Mouse (Mus musculus): Measurements from ENCODE around the gene Gdap2. TPM values are rescaled to one million over a fixed set of nuclear protein-coding genes. Genes with fewer than 3 reads are reported as not detected.

Gdap2 gene
- polyA plus RNA-seq, 1 experiment from 2014 or later: 36.2 TPM

GRCm38 (mm10) chr3:100189861-100190260, 27.7 kb downstream of the Gdap2 start:
- 0 out of 2 replicates have a peak overlapping the region, but pooled peaks have one; percentile 13 for H3K27ac ChIP-seq (replicated peaks)
- H3K36me3 ChIP-seq: peaks cover 41% of the 10 kb centered on the region
- H3K4me1 ChIP-seq: peaks cover 4% of the 10 kb centered on the region; the same call in 1 of the 2 replicates
- no peak overlapping the region for H3K4me2 ChIP-seq
- no peak overlapping the region for H3K9ac ChIP-seq (replicated peaks)
- H3K27me3 ChIP-seq (replicated peaks): no peaks in the 10 kb centered on the region
- peak; percentile 80 for ATAC-seq (ENCODE audit: low FRiP score)
- H3K4me3 ChIP-seq (replicated peaks): no peak overlapping the region
- 52% methylated on average over 11 of the region's 11 CpGs for WGBS
- no peaks in the 10 kb centered on the region for H3K9me3 ChIP-seq (replicated peaks)

DNA sequence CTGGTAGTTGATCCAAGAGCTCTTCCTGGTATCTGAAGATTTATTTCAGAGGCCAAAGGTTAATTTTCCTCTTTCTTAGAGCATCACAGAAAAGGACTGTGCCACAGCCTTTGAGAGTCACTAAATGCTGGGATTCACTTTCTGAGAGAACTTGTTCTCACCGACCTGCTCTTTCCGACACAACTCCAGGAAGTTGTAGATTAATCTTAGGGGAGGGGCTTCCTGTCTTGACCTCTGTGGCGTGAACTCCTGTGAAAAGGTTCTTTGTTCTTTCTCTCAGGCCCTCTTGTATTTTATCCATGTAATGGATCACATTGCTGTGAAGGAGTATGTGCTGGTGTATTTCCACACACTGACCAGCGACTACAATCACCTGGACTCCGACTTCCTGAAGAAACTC, 32.0 kb downstream of the Gdap2 start:
- H3K27ac ChIP-seq (replicated peaks): no peak overlapping the region
- H3K9me3 ChIP-seq (replicated peaks): no peaks in the 10 kb centered on the region
- ATAC-seq (ENCODE audit: low FRiP score): no peak
- 46% methylated on average over 5 of the region's 5 CpGs for WGBS
- no peak overlapping the region for H3K4me3 ChIP-seq (replicated peaks)
- H3K9ac ChIP-seq (replicated peaks): no peak overlapping the region
- H3K27me3 ChIP-seq (replicated peaks): no peaks in the 10 kb centered on the region
- H3K4me2 ChIP-seq: no peak overlapping the region
- peaks cover 4% of the 10 kb centered on the region; the same call in 1 of the 2 replicates for H3K4me1 ChIP-seq
- peaks cover 45% of the 10 kb centered on the region for H3K36me3 ChIP-seq

DNA sequence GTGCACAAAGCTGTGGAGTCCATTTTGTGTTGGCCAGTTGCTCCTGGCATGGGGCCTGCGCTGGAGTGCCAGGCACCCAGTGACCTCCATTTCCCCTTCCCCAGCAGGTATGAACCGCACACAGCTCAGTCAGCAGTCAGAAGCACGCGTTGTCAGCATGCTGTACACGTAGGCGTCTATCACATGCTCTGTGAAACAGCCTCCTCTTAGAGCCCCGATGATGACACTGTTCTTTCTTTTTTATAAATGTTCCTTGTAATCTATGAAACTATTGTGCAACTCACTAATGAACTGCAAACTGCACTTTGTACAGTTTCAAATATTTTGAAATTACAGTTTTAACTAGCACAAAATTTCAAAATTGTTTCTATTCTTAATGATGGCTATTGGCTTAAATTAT, 39.4 kb downstream of the Gdap2 start:
- no peak overlapping the region for H3K9ac ChIP-seq (replicated peaks)
- no peak overlapping the region for H3K4me3 ChIP-seq (replicated peaks)
- H3K9me3 ChIP-seq (replicated peaks): no peaks in the 10 kb centered on the region
- H3K4me1 ChIP-seq: no peaks in the 10 kb centered on the region
- H3K27me3 ChIP-seq (replicated peaks): no peaks in the 10 kb centered on the region
- peaks cover 69% of the 10 kb centered on the region for H3K36me3 ChIP-seq
- no peak overlapping the region for H3K27ac ChIP-seq (replicated peaks)
- 94% methylated on average over 7 of the region's 7 CpGs for WGBS
- no peak overlapping the region for H3K4me2 ChIP-seq
- no peak for ATAC-seq (ENCODE audit: low FRiP score)

- H3K4me3 ChIP-seq (replicated peaks): no peak overlapping the region
- H3K9me3 ChIP-seq (replicated peaks): no peaks in the 10 kb centered on the region
- H3K27ac ChIP-seq (replicated peaks): no peak overlapping the region
- no peaks in the 10 kb centered on the region for H3K4me1 ChIP-seq
- H3K27me3 ChIP-seq (replicated peaks): no peaks in the 10 kb centered on the region
- no peak overlapping the region for H3K4me2 ChIP-seq
- no peak overlapping the region for H3K9ac ChIP-seq (replicated peaks)
- 87% methylated on average over 1 of the region's 1 CpGs for WGBS
- no peak for ATAC-seq (ENCODE audit: low FRiP score)
- H3K36me3 ChIP-seq: peaks cover 54% of the 10 kb centered on the region
Measured at GRCm38 (mm10) chr3:100206973-100207372, 44.8 kb downstream of the Gdap2 start.

DNA sequence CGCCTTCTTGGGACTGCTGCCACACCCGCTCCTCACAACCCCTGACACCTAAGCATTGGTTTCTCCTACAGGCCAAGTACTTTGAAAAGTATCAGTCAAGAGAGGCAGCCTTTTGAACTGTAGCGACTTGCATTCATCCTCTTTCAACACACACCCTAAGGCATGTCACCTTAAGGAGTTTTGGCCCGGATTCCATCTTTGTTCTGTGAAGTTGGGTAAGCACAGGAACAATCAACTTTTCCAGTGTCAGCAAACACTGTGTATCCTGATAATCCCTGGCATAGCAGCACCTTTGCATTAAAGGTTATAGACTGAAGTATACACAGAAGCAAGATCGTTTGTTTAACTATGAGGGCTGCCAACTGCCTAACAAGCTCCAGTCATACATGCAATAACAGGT, 53.3 kb downstream of the Gdap2 start:
- Histone ChIP-seq H3K9me3 (replicated peaks) (no peaks in the 10 kb centered on the region), H3K4me2 (no peak overlapping the region), H3K4me3 (replicated peaks) (no peak overlapping the region), H3K4me1 (no peaks in the 10 kb centered on the region), H3K36me3 (no peaks in the 10 kb centered on the region), H3K9ac (replicated peaks) (no peak overlapping the region), H3K27ac (replicated peaks) (no peak overlapping the region), H3K27me3 (replicated peaks) (no peaks in the 10 kb centered on the region)
- 87% methylated on average over 5 of the region's 5 CpGs for WGBS
- ATAC-seq (ENCODE audit: low FRiP score): no peak

- no peak overlapping the region for H3K4me3 ChIP-seq (replicated peaks)
- H3K9ac ChIP-seq (replicated peaks): no peak overlapping the region
- no peaks in the 10 kb centered on the region for H3K27me3 ChIP-seq (replicated peaks)
- no peaks in the 10 kb centered on the region for H3K9me3 ChIP-seq (replicated peaks)
- no peaks in the 10 kb centered on the region for H3K4me1 ChIP-seq
- H3K27ac ChIP-seq (replicated peaks): no peak overlapping the region
- no peak overlapping the region for H3K4me2 ChIP-seq
- WGBS: 90% methylated on average over 12 of the region's 12 CpGs
- ATAC-seq (ENCODE audit: low FRiP score): no peak
- no peaks in the 10 kb centered on the region for H3K36me3 ChIP-seq
Measured at GRCm38 (mm10) chr3:100225326-100225959, 63.3 kb downstream of the Gdap2 start.

- Histone ChIP-seq H3K36me3 (no peaks in the 10 kb centered on the region), H3K9me3 (replicated peaks) (no peaks in the 10 kb centered on the region), H3K27ac (replicated peaks) (no peak overlapping the region), H3K4me2 (no peak overlapping the region), H3K4me3 (replicated peaks) (no peak overlapping the region), H3K4me1 (no peaks in the 10 kb centered on the region), H3K27me3 (replicated peaks) (no peaks in the 10 kb centered on the region), H3K9ac (replicated peaks) (no peak overlapping the region)
- 89% methylated on average over 1 of the region's 1 CpGs for WGBS
- no peak for ATAC-seq (ENCODE audit: low FRiP score)
Measured at GRCm38 (mm10) chr3:100227509-100227908, 65.3 kb downstream of the Gdap2 start.

DNA sequence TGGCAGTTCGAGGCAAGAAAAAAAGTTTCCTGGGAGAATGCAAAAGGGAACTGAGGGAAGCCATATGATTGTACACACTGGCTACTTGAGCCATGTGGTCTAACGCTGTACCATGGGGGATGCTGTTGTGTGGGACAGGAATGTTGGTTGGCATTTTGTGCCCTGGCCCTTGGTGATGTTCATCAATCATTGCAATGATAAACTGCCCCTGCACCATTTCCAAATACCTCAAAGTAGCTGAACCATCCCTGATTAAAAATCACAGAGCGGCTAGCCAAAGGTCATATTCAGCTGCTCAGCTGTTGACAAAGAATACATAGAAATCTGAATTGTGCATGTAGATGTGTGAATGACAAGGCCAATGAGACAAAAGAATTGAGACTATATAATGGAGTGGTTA, 66.8 kb downstream of the Gdap2 start:
- no peak overlapping the region for H3K4me3 ChIP-seq (replicated peaks)
- ATAC-seq (ENCODE audit: low FRiP score): no peak
- no peaks in the 10 kb centered on the region for H3K9me3 ChIP-seq (replicated peaks)
- H3K4me1 ChIP-seq: no peaks in the 10 kb centered on the region
- H3K9ac ChIP-seq (replicated peaks): no peak overlapping the region
- H3K27me3 ChIP-seq (replicated peaks): no peaks in the 10 kb centered on the region
- WGBS: 88% methylated on average over 3 of the region's 3 CpGs
- no peaks in the 10 kb centered on the region for H3K36me3 ChIP-seq
- H3K4me2 ChIP-seq: no peak overlapping the region
- no peak overlapping the region for H3K27ac ChIP-seq (replicated peaks)

GRCm38 (mm10) chr3:100236725-100237436, 74.7 kb downstream of the Gdap2 start:
- no peak for ATAC-seq (ENCODE audit: low FRiP score)
- Histone ChIP-seq H3K27me3 (replicated peaks) (no peaks in the 10 kb centered on the region), H3K9me3 (replicated peaks) (no peaks in the 10 kb centered on the region), H3K36me3 (no peaks in the 10 kb centered on the region), H3K4me2 (no peak overlapping the region), H3K4me1 (no peaks in the 10 kb centered on the region), H3K27ac (replicated peaks) (no peak overlapping the region), H3K9ac (replicated peaks) (no peak overlapping the region), H3K4me3 (replicated peaks) (no peak overlapping the region)

DNA sequence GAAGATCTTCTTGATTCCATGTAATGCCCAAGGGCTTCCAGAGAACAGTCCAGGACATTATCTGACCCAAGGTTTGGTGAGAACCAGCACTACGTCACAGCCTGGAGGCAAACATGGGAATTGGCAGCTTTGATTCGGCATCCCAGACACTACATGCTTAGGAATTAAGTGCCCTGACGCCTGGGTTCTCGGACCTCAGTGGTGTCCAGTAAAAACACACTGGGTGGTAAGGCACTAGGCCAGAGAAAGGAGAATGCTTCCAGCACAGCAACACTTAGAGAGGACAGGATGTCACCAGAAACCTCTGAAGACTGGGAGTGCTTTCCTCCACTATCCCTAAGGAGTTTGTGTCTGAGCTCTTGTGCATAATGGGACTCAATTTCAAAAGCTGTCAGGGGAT, 80.0 kb downstream of the Gdap2 start:
- Histone ChIP-seq H3K9ac (replicated peaks) (no peak overlapping the region), H3K27me3 (replicated peaks) (no peaks in the 10 kb centered on the region), H3K4me1 (no peaks in the 10 kb centered on the region), H3K27ac (replicated peaks) (no peak overlapping the region), H3K4me3 (replicated peaks) (no peak overlapping the region), H3K9me3 (replicated peaks) (no peaks in the 10 kb centered on the region), H3K4me2 (no peak overlapping the region), H3K36me3 (no peaks in the 10 kb centered on the region)
- WGBS: 94% methylated on average over 4 of the region's 4 CpGs
- ATAC-seq (ENCODE audit: low FRiP score): no peak

- 59% methylated on average over 4 of the region's 4 CpGs for WGBS
- Histone ChIP-seq H3K27me3 (replicated peaks) (no peaks in the 10 kb centered on the region), H3K27ac (replicated peaks) (no peak overlapping the region), H3K4me2 (no peak overlapping the region), H3K9me3 (replicated peaks) (no peaks in the 10 kb centered on the region), H3K36me3 (no peaks in the 10 kb centered on the region), H3K4me1 (no peaks in the 10 kb centered on the region), H3K9ac (replicated peaks) (no peak overlapping the region), H3K4me3 (replicated peaks) (no peak overlapping the region)
- ATAC-seq (ENCODE audit: low FRiP score): no peak
Measured at GRCm38 (mm10) chr3:100246286-100246825, 84.2 kb downstream of the Gdap2 start.

Data from neural tube, embryonic 15.5 days (tissue).